Mouse (Mus musculus): ENCODE results near the gene Hyls1.
"Not testable (repeated sequence)": the region's sequence is repeated elsewhere in the genome, so short reads cannot be mapped to it uniquely, and the experiment has no call there.

The Hyls1 gene

DNA sequence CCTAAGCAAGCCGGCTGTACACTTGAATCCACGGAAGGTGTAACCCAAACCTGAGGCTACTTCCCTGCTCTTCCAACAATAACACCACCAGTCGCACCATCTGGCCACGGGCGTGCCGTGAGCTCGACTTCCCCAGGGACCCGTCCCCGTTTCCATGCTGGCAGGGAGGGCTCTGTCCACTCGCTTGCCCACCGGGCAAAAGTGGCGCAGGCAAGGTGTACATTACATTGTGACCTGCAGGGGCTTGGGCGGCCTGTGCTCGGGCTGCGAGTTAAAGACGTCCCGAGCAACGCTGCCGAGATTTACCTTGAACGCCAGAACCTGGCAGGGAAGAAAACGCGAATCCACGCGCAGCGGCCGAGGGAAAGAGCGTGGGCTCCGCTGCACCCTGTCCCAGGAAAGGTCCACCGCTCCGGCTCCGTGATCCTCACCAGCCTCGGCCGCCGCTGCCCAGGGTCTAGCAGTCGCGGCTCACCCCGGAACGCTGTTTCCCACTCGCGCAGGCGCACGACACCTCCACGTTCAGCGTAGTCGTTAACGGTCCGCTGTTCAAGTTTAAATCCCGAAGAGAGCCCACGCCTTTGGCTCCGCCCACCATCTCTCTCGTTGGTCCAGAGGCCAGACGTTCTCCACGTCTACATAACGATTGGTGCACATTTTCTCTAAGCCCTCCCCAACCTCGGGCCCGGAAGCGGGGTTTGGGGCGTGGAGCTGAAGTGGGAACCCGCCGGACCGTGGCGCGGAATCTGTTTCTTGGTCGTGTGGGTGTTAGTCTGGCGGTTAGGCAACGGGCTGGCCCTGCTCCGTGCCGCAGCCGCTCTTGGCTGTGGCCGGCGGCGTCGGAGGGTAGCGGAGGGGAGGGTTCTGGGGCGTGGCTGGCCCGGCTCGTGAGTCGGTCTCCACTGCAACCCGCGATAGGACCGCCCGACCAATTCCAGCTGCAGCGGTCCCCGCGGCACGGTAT is at the start of gene Hyls1, which contains the start of gene Pate2:
Gene Hyls1, minus strand, starts transcription at position 828 of the 964 bp plus-strand sequence.
Gene Pate2, plus strand, starts transcription at position 714 of the 964 bp plus-strand sequence.
- DNase-seq (ENCODE audit: low spot score in 2 of 2), result peak; percentile 92 to 93

GRCm38 (mm10) chr9:35616784-35617183 is 46.6 kb upstream of the Hyls1 start:
- DNase-seq (ENCODE audit: low spot score in 2 of 2), result not testable (repeated sequence)

DNA sequence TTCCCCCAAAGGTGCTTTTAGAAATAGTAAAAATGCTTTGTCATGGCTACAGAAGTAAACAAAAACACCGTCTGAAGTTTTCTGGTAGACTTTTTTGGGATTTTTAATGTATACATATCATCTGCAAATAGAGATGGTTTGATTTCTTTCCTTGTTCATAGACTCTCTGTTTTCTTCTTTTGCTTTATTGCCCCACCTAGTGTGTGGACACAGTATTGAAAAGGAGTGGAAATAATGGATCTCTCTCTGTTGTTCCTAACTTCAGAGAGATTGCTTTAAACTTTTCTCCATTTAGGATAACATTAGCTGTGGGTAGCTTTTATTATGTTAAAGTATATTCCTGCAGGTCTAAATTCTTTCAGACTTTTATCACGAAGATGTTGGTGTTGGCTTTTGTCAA is 43.8 kb upstream of the Hyls1 start:
- no peak for DNase-seq (ENCODE audit: low spot score in 2 of 2)

DNA sequence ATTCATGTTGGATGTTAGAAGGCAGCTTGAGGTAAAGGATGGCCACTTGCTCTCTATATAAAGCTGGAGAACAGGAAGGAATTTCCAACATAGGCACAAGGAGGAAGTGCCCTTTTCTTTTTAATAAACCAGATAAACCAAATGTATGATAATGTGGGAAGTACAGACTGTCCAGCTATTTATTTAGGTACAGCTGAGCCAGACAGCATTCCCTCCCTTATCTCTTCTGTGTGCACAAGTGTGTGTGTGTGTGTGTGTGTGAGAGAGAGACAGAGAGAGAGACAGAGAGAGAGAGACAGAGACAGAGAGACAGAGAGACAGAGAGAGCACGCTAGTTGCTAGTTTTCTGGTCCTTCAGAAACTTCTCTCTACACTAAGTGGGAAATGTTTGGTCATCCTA is 41.6 kb upstream of the Hyls1 start, which contains the start of gene Pate4:
Gene Pate4, minus strand, starts transcription at position 101 of the 400 bp plus-strand sequence.
- DNase-seq (ENCODE audit: low spot score in 2 of 2), result no peak

GRCm38 (mm10) chr9:35607647-35608405 is 37.6 kb upstream of the Hyls1 start:
- DNase-seq (ENCODE audit: low spot score in 2 of 2), result no peak

- DNase-seq (ENCODE audit: low spot score in 2 of 2), result no peak
Measured at GRCm38 (mm10) chr9:35592903-35593302, 22.7 kb upstream of the Hyls1 start.

GRCm38 (mm10) chr9:35587674-35588073 is 17.5 kb upstream of the Hyls1 start:
- no peak for DNase-seq (ENCODE audit: low spot score in 2 of 2)

DNA sequence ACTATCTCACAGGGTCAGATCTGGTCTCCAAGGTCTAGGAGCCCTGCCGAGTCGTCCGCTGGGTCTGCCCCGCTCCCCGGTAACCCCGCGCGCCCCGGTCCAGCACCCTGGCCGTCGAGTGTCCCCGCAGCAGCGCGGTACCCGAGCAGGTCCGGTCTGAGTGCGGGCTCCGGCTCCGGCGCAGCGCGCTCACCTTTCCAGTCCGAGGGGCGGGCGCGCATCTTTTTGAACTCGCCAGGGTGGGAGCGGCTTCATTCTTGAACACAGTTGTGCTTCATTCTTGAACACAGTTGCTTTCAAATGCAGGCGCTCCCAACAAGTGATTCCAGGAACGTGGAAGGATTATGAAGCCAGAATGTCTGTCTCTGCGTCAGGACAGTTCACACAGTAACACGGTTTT is 4.2 kb upstream of the Hyls1 start:
- DNase-seq (ENCODE audit: low spot score in 2 of 2), result no peak

DNA sequence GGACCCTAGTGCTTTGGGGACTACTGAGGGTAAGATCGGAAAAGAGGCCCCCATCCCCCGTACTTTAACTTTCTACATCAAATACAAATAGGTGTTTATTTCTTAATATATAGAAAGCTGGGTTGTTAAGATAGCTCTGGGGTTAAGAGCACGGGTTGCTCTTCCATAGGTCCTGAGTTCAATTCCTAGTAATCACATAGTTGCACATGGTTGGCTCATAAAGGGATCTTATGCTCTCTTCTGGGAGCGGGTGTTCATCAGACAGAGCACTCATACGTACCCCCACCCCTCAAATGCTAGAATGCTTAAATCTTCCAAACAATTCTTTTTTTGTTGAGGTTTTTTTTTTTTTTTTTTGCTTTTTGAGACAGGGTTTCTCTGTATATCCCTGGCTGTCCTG is 465 bp upstream of the Hyls1 start:
- no peak for DNase-seq (ENCODE audit: low spot score in 2 of 2)

DNA sequence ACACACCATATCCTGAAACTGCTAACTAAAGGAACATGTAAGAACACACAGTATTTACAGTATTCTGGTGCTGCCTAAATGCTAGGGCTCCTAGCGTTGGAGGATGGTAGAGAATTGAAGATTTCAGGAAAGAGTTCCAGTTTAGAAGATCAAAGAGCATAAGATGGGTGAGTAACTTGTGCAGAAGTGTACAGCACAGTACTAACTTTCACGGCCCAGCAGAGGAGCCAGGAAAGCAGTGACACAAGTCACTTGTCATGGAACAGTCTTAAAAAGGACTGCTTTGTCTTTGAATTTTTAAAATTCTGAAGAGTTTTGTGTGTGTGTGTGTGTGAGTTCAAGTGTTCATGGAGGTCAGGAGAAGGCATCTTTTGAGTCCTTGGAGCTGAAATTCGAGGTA is 2.2 kb downstream of the Hyls1 start:
- DNase-seq (ENCODE audit: low spot score in 2 of 2), result no peak

GRCm38 (mm10) chr9:35564536-35565240 is 5.5 kb downstream of the Hyls1 start:
- no peak for DNase-seq (ENCODE audit: low spot score in 2 of 2)

DNA sequence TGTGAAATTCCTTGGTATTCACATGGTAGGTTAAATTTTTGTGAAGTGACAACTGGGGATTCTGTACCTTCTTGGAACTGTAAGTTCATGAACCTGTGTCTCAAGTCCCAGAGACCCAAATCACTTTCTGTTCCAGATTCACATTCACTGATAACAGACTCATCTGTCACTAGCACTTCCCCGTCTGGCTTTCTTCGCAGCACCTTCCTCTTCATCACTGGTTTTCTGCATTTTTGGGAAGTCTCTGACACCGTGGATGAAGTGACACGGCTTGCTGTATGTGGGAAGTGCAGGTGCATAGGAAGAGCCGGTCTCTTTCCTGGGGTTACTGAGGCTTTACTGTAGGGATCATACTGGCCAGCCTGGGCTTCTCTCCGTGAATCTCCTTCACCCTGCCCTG is 8.6 kb downstream of the Hyls1 start:
- DNase-seq (ENCODE audit: low spot score in 2 of 2), result no peak

DNA sequence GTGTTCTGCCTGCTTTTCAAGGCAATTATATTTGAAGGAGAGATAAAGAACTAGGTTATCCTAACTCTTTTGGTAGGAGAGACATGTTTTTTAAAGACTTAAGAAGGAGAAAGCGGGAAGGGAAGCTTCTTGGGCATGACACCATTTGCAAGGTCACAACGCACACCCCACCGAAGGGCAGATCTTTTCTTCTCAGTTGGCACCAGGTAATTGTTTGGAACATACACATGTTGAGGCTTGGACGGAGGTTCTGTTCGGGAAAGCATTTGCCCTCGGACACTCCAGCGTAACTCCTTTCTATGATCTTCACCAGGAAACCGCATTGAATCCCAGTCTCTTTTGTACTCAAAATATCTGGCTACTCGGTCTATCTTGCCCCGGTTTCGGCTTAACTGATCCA is 9.1 kb downstream of the Hyls1 start:
- no peak for DNase-seq (ENCODE audit: low spot score in 2 of 2)

DNA sequence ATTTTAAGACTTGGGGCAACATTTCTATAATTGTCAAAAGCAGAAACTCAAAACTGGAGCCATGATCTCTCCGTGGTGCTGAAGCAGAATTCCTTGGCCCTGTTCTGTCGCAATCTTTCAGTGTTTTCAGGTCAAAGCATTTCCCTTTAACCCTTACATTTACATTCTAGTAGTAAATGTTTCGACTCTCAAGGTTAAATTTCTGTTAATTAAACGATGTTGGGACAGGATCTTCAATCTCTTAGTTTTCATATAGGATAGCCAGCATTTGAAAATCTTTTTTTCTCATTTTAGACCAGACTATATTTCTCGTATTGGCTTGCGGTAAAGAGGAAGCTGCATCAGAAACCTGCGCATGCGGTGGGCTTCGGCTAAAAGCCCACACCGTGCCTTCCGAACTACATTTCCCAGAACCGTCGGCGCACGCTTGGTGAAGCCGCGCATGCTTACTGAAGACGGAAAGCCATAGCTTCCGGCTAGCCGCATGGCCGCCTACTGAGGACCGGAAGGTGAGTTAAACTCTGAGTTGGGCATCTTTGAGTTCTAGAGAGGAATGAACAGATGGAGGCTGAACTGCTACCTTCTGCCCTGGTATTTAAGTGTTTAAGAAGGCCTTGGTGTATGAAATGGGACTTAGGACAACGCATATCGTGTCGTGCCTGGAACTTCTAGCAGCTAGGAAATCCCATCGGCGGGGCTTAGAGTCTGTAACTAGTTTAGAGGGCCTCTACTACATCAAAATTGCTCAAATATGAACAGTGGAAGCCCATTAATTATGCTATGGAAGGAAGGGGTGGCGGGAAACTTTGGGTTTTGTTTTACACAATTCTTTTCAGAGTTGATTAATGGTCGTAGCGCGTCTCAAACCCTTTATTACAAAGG is 10.9 kb downstream of the Hyls1 start:
- DNase-seq (ENCODE audit: low spot score in 2 of 2), result peak; percentile 63 to 73

GRCm38 (mm10) chr9:35558257-35559008 is 11.8 kb downstream of the Hyls1 start, which contains the start of the genes Ddx25 and Pus3:
Ddx25 (minus strand) TSS chr9:35558528.
Pus3 (plus strand) TSS chr9:35558595.
- DNase-seq (ENCODE audit: low spot score in 2 of 2), result no peak

DNA sequence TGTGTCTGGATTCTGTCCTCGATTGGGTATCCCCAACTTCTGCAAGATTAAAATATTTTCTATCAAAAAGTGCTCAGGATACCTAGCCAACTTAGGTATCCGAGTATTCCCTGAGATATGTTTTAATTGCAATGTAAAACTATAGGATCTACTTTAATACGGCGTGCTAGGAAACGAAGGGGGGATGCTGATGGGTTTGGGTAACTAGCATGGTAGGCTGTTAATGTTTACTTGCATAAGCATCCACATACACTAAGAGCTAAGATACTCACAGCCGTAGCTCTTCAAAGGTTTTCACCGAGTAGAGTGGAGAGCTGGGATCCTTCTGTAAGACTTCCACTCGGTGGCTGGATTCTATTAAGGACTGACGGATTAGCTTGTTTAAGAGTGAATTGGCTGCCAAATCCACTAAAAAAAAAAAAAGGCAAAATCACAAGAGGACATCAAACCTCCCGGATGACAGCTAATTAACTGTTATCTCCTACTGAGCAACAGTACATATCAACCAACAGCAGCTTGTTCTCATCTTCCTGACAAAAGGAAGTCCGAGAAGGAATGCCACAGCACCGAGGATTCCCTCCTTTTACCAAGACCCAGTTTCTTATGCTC is 13.6 kb downstream of the Hyls1 start:
- no peak for DNase-seq (ENCODE audit: low spot score in 2 of 2)

GRCm38 (mm10) chr9:35548455-35548854 is 21.7 kb downstream of the Hyls1 start:
- no peak for DNase-seq (ENCODE audit: low spot score in 2 of 2)

DNA sequence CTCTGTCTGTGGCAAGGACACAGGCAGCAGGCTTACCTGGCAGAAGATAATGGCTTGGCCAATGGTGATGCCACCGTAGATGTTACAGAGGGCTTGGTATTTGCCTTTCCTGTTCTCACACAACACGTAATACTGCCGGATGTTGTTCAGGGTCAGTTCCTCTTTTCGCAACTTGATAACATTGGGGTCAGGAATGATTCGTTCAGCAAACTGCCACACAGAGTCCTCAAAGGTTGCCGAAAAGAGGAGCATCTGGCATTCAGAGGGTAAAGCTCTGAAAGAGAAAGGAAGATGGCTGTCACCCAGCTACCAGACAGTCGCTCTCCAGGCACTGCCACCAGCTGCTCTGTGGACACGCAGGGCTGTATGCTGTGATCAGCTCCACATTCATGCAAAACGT is 23.5 kb downstream of the Hyls1 start:
- DNase-seq (ENCODE audit: low spot score in 2 of 2), result peak; percentile 16 to 62

DNA sequence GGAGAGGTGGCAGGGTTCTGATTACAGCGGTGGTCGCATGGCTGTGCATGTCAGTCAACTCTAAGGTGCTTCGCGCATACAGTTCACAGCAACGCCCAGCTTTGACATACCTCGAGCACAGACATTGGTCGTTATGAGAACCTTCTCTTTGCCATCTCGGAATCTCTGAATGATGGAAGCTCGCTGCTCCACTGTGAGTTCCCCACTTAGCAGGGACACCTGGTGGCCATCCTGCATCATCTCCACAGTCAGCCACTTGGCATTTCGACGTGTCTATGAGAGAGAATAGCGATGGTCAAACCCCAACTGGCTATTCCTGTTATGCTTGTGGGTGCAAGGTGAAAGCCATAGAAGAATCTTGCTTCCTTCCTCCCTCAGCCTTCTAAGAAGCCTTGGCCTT is 24.5 kb downstream of the Hyls1 start:
- no peak for DNase-seq (ENCODE audit: low spot score in 2 of 2)

DNA sequence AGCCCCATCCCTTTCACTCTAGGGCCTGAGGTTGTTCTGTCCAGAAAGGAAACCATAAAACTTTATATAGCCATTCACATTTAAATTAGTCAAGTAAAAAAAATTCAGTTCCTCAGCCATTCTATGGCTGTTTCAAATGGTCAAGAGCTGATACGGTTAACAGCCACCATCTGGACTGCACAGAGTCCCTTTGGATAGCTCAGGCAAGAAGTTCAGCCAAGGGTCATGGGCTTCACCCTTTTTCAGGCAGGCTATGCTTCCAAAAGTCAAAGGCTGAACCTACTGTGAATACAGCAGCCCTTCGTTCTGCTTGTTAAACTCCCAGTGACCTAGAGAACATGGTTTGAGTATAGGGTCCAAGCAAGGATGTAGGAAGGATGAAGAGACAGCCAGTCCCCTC is 25.5 kb downstream of the Hyls1 start:
- no peak for DNase-seq (ENCODE audit: low spot score in 2 of 2)
